Mouse (Mus musculus): ENCODE results near the gene Mrpl57. TPM values are rescaled to one million over a fixed set of nuclear protein-coding genes. Genes with fewer than 3 reads are reported as not detected.

The Mrpl57 gene
- polyA plus RNA-seq, 1 experiment from 2014 or later = 220 TPM

GRCm38 (mm10) chr14:57863129-57863528 lies 37.1 kb downstream of the Mrpl57 start:
- ATAC-seq (ENCODE audit: low FRiP score, low TSS enrichment) (no peak), DNase-seq (ENCODE audit: low spot score) (no peak)
- no peaks in the 10 kb centered on the region for H3K27me3 ChIP-seq (ENCODE audit: control insufficient read depth, insufficient read depth, low read length)
- no peaks in the 10 kb centered on the region for H3K9me3 ChIP-seq (ENCODE audit: control insufficient read depth, low read length)
- no peak overlapping the region for H3K4me2 ChIP-seq (replicated peaks; ENCODE audit: low read depth)
- 59% methylated on average over 2 of the region's 2 CpGs for WGBS
- no peak overlapping the region for H3K9ac ChIP-seq (ENCODE audit: low read length)
- peaks cover 4% of the 10 kb centered on the region for H3K36me3 ChIP-seq (ENCODE audit: control insufficient read depth, insufficient read depth, low read length)
- no peak overlapping the region for H3K4me3 ChIP-seq (ENCODE audit: low read depth, low read length)
- no peak overlapping the region for H3K27ac ChIP-seq (replicated peaks)
- no peaks in the 10 kb centered on the region for H3K4me1 ChIP-seq (replicated peaks; ENCODE audit: control insufficient read depth, insufficient read depth)
- TF ChIP-seq CTCF (IDR thresholded peaks at IDR 0.05; ENCODE audit: low read depth) (no peak), EP300 (optimal IDR thresholded peaks at IDR 0.05) (no peak)

- WGBS = 89% methylated on average over 3 of the region's 3 CpGs
Measured at GRCm38 (mm10) chr14:57865256-57865655, 39.2 kb downstream of the Mrpl57 start.

GRCm38 (mm10) chr14:57866676-57867276 lies 40.7 kb downstream of the Mrpl57 start:
- Histone ChIP-seq H3K4me2 (replicated peaks; ENCODE audit: low read depth) (no peak overlapping the region), H3K4me1 (replicated peaks; ENCODE audit: control insufficient read depth, insufficient read depth) (no peaks in the 10 kb centered on the region), H3K9me3 (ENCODE audit: control insufficient read depth, low read length) (no peaks in the 10 kb centered on the region), H3K9ac (ENCODE audit: low read length) (no peak overlapping the region), H3K36me3 (ENCODE audit: control insufficient read depth, insufficient read depth, low read length) (peaks cover 4% of the 10 kb centered on the region), H3K4me3 (ENCODE audit: low read depth, low read length) (no peak overlapping the region), H3K27me3 (ENCODE audit: control insufficient read depth, insufficient read depth, low read length) (no peaks in the 10 kb centered on the region), H3K27ac (replicated peaks) (no peak overlapping the region)
- WGBS = 93% methylated on average over 3 of the region's 3 CpGs
- DNase-seq (ENCODE audit: low spot score) (no peak), ATAC-seq (ENCODE audit: low FRiP score, low TSS enrichment) (no peak)
- no peak for TF ChIP-seq CTCF (IDR thresholded peaks at IDR 0.05; ENCODE audit: low read depth)
- no peak for TF ChIP-seq EP300 (optimal IDR thresholded peaks at IDR 0.05)

More at GRCm38 (mm10) chr14:57865256-57865655, 39.2 kb downstream of the Mrpl57 start:
- H3K27ac ChIP-seq (replicated peaks) = no peak overlapping the region
- no peak for ATAC-seq (ENCODE audit: low FRiP score, low TSS enrichment)
- peaks cover 4% of the 10 kb centered on the region for H3K36me3 ChIP-seq (ENCODE audit: control insufficient read depth, insufficient read depth, low read length)
- no peaks in the 10 kb centered on the region for H3K27me3 ChIP-seq (ENCODE audit: control insufficient read depth, insufficient read depth, low read length)
- no peaks in the 10 kb centered on the region for H3K4me1 ChIP-seq (replicated peaks; ENCODE audit: control insufficient read depth, insufficient read depth)
- H3K9me3 ChIP-seq (ENCODE audit: control insufficient read depth, low read length) = no peaks in the 10 kb centered on the region
- DNase-seq (ENCODE audit: low spot score) = no peak
- no peak overlapping the region for H3K4me3 ChIP-seq (ENCODE audit: low read depth, low read length)
- no peak overlapping the region for H3K4me2 ChIP-seq (replicated peaks; ENCODE audit: low read depth)
- TF ChIP-seq EP300 (optimal IDR thresholded peaks at IDR 0.05) = no peak
- no peak overlapping the region for H3K9ac ChIP-seq (ENCODE audit: low read length)

GRCm38 (mm10) chr14:57877921-57878320 lies 51.9 kb downstream of the Mrpl57 start:
- DNase-seq (ENCODE audit: low spot score) (no peak), ATAC-seq (ENCODE audit: low FRiP score, low TSS enrichment) (no peak)
- 91% methylated on average over 9 of the region's 9 CpGs for WGBS
- no peak overlapping the region for H3K27ac ChIP-seq (replicated peaks)
- no peaks in the 10 kb centered on the region for H3K27me3 ChIP-seq (ENCODE audit: control insufficient read depth, insufficient read depth, low read length)
- H3K4me1 ChIP-seq (replicated peaks; ENCODE audit: control insufficient read depth, insufficient read depth) = peaks cover 3% of the 10 kb centered on the region; the same call in 1 of the 2 replicates
- H3K9me3 ChIP-seq (ENCODE audit: control insufficient read depth, low read length) = no peaks in the 10 kb centered on the region
- H3K9ac ChIP-seq (ENCODE audit: low read length) = no peak overlapping the region
- TF ChIP-seq CTCF (IDR thresholded peaks at IDR 0.05; ENCODE audit: low read depth) = no peak
- no peak for TF ChIP-seq EP300 (optimal IDR thresholded peaks at IDR 0.05)
- no peak overlapping the region for H3K4me2 ChIP-seq (replicated peaks; ENCODE audit: low read depth)
- no peaks in the 10 kb centered on the region for H3K36me3 ChIP-seq (ENCODE audit: control insufficient read depth, insufficient read depth, low read length)
- no peak overlapping the region for H3K4me3 ChIP-seq (ENCODE audit: low read depth, low read length)

Small RNA genes lying within 50 kb of the gene (microRNA-seq; reads per million reads assigned to microRNA genes)
- not detected for gene Mir3077

Other genes with a start within 250 kb of the Mrpl57 start
- gene Xpo4, start 160.8 kb upstream of the Mrpl57 start, polyA plus RNA-seq (2015; fragmentation: Nextera tagmentation; extraction: Ambion mirVana) = 6.8 and 7.9 TPM in 2 replicates
- gene Gm49361, start 80.1 kb upstream of the Mrpl57 start, polyA plus RNA-seq (2015; fragmentation: Nextera tagmentation; extraction: Ambion mirVana) = not detected in 2 replicates
- 10.9 and 11.5 TPM in 2 replicates for gene Lats2, start 67.8 kb upstream of the Mrpl57 start, polyA plus RNA-seq (2015; fragmentation: Nextera tagmentation; extraction: Ambion mirVana)
- 10.3 and 17.2 TPM in 2 replicates for gene Sap18, start 28.1 kb upstream of the Mrpl57 start, polyA plus RNA-seq (2015; fragmentation: Nextera tagmentation; extraction: Ambion mirVana)
- 6.0 and 7.4 TPM in 2 replicates for gene Ska3, start within 50 bp of the Mrpl57 start, polyA plus RNA-seq (2015; fragmentation: Nextera tagmentation; extraction: Ambion mirVana)
- 46.0 and 48.6 TPM in 2 replicates for gene Zdhhc20, start 64.0 kb downstream of the Mrpl57 start, polyA plus RNA-seq (2015; fragmentation: Nextera tagmentation; extraction: Ambion mirVana)
- 71.8 and 76.4 TPM in 2 replicates for gene Micu2, start 173.0 kb downstream of the Mrpl57 start, polyA plus RNA-seq (2015; fragmentation: Nextera tagmentation; extraction: Ambion mirVana)
- gene Fgf9, start 244.3 kb downstream of the Mrpl57 start, polyA plus RNA-seq (2015; fragmentation: Nextera tagmentation; extraction: Ambion mirVana) = 5.9 and 6.3 TPM in 2 replicates